Mouse (Mus musculus): Measurements from ENCODE around the gene Trim16.

- TF ChIP-seq CTCF (IDR thresholded peaks at IDR 0.05; ENCODE audit: insufficient read depth, low read depth, low read length) (no peak), POLR2A (IDR thresholded peaks at IDR 0.05; ENCODE audit: insufficient read depth, low read depth, low read length) (no peak)
These were observed 4.6 kb upstream of the Trim16 start for GRCm38 (mm10) chr11:62815438-62815837.

All from olfactory bulb, adult 2 months (tissue).